Mouse (Mus musculus) retina, postnatal 7 days (tissue): Measurements from ENCODE around the gene Fancg.

Experiments
- DNase-seq: peaks from one replicate; pipeline ENCODE4 v3.0.0-alpha.2; 2012; ENCODE audit warnings: low read depth, low spot score

Gene Fancg

DNA sequence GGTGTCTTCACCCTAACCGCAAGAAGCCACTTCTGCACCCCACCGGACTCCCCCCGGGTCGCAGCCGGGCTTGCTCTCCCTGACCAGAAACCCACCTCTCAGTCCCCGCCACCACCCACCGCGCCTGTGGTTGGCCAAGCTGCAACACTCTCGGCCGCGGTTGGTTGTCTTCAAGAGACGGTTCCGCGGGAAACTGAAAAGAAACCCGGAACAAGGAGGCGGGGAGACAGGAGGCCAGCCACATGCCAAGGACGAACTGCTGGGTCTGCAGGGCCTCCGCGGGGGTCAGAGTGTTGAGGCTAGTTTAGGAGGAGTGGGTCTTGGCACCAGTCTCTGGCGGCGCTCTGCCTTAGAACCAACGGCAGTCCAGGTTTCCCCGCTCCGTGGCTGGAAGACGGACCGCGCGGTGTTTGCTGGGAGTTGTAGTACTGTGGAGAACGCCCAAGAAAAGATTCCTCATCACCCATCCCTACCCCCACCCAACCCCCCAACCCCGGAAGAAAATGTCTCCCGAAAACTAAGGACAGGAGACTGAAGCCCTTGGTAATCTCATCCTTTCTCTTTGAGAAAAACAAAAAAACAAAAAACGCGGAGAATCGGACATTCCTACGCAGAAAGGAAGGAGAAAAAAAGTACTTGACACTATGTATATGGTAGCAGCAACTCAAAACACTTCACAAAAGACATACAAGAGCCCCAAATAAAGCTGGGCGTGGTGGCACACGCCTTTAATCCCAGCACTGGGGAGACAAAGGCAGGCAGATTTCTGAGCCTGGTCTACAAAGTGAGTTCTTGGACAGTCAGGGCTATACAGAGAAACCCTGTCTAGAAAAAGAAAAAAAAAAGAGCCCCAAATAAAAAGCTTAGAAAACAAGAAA is at the start of gene Fancg:
Gene Fancg (minus strand): TSS at position 346 of the 878 bp plus-strand sequence.
- peak; percentile 49 for DNase-seq

DNA sequence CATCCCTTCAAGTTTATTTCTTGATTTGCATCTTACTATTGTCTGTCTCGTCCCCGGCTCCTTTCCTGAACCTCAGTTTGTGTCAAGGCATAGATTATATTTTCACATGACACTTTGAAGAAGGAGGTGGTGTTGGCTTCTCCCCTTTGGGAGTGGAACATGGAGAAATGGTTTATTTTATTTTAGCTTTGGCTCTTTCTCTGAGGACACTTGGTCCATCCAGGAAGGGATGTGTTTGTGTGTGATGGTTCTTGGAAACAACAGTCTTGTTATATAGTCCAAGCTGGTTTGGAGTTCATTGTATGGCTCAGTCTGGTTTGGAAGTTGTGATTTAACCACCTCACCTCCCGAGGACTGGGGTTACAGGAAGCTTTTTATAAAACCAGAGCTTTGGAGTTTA is 49.4 kb upstream of the Fancg start:
- DNase-seq, result no peak

DNA sequence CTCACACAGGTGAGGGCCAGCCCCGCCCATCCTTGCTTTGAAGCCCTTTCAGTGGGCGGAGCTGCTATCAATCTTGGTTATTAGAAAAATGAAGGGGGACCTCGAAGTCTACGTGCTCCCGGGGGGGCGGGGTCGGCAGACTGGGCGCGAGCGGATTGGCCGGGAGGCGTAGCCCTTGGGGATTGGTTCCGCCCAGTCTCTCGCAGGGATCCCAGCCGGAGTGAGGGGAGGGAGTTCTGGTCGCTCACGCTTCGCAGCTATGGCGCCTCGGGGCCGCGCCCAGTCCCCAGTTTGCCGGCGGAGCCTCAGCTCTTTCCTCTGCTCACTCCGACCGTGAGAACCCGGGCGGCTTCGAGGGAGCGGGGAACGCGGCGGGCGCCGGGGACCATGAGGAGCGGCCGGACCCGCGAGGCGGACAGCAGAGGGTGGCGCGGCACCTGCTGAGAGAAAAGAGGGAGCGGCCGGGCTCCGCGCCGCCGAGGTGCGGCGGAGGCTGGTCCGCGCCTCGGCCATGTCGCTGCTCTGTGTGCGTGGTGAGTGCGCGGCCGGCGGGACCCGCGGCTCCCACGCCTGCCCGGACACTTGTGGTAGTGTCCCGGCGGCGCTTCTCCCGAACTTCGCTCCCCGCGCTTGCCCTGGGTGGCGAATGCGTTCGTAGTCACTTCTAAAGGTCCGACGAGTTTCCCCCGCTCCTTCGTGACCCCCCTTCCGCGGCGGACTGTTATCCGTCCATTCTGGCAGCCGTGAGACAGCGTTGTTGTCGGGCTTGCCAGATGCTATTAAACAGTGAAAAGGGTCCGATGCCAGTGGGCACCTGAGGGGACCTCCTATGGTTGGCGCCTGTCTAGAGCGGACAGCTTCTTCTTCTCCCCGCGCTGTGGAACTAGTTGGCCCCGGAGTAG is 48.7 kb upstream of the Fancg start, which contains the start of gene Unc13b:
Gene Unc13b (plus strand): TSS at position 201 of the 902 bp plus-strand sequence.
- DNase-seq, result peak; percentile 90

DNA sequence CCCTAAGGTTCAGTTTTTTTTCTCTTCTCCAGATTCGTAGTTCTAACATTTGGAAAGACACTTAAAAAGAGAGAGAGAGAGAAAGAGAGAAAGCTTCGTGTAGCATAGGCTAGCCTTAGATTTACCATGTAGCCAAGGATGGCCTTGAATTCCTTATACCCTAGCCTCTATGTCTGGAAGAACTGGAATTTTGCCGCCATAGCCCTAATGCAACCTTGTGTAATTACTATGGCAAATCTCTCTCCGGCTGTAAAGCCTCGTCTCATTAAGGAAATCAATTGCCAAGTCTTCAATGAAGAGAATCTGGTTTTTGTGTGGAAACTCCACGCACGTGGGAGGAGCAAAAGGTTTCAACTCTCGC is 48.1 kb upstream of the Fancg start:
- no peak for DNase-seq

DNA sequence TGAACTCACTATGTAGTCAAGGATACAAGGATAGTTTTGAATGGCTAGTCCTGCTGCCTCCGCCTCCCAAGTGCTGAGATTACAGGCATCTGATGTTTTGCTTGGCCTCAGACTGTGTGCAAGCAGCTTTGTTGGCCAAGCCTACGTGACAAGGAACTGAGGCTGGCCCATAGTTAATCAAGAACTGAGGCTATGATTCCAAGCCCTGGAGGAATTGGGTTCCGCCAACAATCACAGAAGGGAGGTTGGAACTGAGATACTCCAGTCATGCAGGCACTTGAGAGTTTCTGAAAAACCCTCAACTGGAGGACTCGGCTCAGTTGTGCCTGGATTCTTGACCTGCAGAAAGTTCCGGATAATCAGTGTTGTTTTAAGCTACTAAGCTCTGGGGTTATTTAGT is 47.3 kb upstream of the Fancg start:
- DNase-seq, result no peak

DNA sequence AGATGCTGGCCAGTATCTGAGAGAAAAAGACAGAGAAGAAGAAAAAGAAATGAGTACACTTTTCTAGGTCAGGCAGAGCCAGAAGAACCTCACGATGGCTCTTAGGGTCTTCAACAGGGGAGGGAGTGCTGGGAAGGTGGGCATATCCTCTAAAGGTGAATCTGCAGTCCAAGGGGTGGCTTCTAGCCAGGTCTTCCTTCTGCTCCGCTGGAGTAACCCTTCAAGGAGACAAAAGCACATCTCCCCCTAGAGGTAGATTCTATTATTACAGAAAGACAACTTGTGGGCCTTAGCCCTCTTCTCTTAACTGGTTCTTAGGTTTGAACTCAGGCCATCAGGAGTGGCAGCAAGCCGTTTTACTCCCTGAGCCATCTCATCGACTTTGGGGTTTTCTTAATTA is 42.3 kb upstream of the Fancg start:
- no peak for DNase-seq

DNA sequence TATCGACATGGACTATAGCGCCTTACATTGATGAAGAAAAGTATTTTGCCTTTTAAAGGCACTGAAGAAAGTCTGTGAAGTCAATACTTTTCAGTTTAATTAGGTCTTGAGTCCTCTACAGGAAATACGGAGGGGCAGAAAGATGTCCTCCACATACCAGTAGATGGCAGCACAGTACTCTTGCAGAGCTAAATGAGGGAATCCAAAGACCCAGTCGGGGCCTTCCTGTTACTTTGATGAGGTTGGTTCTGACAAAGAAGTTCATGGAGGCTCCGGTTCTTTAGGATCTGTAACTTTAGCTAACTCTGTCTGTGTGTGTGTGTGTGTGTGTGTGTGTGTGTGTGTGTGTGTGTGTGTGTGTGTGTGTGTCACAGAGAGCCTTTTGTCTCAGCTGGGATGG is 36.9 kb upstream of the Fancg start:
- peak; percentile 77 for DNase-seq

DNA sequence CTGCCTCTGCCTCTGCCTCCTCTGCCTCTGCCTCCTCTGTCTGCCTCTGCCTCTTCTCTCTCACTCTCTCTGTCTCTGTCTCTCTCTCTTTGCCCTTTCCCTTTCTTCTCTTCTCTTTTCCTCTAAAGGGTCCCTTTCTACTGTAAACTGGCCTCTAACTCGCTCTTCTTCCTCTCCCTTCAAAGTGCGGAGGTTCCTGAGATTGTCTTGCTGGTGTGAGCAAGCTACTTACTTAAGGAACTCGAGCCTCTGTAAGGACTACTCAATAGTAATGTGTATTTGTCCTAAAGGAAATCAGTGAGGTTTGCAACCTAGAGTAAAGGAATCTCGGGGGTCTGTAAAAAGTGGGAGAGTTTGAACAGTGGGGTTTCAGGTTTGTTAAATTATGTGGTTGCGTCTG is 36.3 kb upstream of the Fancg start:
- no peak for DNase-seq

DNA sequence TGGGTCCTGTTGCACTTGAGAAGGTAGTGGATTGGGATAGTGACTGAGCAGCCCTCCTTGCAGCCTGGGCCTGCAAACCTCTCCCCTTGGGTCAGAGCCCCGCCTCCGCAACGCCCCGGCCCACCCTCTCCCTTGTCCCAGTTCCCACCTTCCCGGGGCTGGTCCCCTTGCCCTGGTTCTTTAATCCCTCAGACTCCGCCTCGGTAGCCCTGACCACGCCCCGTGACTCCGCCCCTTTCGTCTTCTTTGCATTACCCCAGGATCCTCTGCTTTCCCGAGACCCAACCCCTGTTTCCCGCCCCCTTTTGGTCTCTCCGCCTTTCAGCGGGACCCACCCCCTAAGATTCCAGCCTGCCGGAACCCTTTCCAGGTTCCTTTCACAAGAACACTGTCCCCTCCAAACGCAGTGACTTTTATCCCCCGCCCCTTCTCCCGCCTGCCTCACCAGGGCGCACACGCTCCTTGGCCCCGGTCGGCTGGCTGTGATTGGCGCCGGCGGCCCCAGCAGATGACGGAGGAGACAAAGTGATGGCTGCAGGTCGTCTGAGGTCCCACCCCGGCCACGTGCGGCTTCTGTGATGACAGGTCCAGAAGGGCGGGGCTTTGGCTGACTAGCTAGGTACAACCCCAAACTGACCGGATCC is 35.5 kb upstream of the Fancg start, which contains the start of gene Fam214b:
Gene Fam214b (minus strand): TSS at position 562 of the 644 bp plus-strand sequence.
- DNase-seq, result peak; percentile 92

DNA sequence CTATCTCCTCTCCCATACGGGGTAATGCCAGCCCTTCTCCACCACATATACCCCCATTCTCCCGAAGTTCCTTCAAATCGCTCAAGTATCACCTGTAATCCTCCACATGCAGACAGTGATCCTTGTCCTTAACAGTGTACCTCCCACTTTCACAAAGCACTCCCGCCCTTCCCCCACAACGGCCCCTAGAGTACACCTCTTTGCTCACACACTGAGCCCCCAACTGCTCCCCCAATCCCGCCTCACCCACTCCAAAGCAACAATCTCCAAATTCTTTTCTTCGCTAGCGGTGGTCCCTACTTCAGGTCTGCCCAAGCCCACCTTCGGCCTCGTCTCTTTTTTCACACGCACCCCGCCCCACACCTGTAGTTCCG is 35.0 kb upstream of the Fancg start:
- DNase-seq, result no peak

DNA sequence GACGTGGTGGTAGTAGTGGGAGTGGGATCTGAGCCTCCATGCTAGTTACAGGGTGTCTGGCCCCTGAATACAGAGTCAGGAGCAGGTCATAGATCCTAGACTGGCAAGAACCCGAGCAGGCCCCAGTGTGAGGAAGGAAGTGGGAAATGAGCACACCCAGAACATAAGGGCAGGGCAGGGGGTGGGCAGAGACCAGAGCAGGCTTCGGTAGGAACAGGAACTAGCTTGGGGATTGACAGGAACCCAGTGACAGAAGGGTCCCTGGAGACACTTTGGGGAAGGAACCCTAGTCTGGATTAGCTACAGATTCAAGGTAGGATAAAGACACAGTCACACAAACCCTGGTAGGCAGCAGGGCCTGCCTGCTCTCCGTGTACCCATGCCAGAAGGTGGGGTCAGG is 34.4 kb upstream of the Fancg start:
- no peak for DNase-seq

DNA sequence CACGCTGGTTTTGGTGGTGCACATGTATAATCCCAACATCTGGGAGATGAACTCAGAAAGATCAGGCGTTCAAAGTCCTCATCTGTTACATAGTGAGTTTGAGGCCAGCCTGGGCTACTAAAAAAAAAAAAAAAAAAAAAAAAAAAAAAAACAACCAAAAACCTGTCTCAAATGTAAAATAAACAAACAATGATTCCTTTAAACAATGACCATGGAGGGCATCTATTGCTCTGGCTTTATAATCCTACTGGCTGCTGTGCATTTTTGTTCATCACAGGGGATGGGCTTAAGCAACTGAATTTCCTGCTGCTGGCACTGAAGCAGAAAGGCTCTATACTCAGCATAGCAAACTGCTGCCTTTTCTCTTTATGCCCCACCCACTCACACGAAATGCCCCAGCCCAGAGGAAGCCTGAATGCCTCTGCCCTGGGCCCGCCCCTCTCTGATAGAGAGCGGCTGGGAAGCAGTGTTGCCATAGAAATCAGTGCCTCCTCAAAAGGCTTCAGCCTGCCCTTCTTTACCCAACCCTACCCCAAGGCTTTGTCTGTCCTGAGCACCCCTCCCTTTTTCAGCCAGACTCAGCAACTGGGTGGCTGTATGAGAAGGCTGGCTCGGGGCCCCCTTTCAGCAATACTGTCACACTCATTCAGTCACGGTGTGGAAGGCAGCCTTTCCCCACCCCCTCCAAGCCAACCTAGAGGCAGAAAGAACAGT is 33.5 kb upstream of the Fancg start:
- no peak for DNase-seq

DNA sequence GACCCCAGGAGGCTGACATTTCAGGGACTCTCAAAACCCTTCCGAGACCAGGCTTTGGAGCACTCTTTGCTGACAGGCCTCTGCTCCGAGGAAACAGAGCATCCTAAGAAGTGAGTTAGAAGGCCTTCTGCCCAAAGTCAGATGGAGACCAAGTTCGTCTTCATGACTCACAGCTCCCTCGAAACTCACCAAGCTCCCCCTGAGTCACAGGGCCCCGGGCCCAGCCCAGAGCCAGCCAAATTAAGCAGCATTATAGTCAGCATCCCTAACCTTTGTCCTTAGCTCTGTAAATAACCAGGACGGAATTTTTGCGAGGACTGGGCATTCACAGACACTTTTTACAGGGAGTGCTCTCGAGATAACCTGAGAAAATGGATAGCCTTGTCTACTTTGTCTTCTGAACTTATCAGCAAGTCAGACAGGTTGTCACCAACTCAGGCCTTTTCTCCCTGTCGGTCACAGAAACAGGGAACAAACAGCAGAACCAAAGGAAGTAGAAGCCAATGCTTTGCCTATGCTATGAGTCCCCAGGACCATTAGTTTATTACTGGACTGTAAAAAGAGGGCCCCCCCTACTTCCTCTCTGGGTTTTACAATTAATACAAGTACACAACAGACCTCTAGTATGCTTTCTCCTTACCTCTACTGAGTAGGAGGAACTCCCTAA is 30.7 kb upstream of the Fancg start:
- no peak for DNase-seq

DNA sequence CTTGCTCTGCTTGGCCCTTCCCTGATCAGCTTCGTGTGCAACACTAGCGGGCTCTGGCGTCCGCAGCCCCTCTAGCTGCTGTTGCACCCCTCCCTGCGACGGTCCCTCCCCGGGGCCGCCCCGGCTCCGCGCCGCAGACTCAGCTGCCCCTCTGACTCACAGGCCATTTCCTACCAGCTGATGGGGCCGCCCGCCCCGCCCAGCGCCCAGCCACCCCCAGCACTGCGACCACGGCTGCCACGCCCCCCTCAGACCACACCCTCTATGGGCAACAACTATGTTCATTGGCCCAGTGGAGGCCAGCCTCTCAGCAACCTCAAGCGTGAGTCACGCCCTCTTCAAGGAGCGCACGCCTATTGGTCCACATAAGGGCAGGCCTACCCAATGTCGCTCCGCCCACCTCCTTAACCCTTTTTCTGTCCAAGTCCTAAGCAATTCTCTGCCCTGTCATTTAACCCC is 29.8 kb upstream of the Fancg start:
- DNase-seq, result peak; percentile 90

DNA sequence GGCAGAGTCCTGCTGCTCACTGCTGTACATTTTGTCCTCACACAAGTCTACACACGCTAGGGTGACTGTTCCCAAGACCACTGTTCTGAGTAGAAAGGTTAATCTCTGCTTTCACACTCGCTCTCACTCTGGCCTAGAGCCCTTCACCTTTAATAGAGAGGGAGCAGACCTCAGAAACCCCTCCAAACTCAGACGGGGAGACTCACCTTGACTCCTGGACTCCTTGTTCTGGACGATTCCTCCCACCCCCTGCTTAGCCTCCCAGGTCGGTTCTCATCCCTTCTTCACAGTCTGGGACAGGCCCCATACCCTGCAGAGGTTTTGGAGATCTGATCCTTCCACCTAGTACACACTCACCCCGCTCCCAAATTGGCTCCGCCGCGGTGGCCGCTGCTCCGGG is 29.3 kb upstream of the Fancg start:
- no peak for DNase-seq

DNA sequence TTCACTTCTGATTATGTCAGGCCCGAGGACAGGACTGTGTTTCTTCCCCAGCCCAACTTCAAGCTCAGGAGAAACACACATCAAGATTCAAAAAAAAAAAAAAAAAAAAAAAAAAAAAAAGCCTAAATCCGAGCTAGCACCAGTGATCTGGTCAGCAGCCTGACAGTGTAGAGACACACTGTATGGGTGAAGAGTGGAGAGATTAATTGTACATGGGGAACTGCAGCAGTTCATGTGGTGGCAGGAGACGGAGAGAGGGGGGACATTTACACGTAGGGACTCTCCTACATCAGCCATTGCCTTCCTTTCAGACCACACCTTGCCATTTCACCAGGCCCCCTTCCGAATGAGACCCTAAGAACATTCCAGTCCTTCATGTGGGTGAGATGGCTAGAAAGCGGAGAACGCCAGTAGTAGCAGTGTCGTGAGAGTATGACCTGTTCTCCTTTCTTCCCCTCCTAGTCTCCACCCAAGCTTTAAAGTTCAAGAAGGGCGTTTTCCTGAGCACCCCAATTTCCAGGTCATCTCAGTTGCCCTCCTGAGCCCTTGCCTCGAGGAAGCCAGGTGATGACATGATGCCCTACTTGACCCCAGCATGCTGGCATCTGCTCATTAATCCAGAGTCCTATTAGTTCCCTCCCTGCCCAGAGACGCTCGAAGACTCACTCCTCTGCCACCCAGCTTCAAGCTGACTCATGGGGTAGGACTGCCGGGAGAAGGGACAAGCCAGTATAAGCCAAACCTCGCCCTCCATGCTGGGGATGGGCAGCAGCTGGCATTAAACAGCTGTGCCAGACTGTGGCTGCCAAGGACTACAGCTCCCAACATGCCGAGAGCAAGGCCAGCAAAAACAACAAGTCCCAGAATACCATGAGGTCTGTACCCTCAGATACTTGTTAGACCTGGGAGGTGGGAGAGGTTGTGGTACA is 28.5 kb upstream of the Fancg start:
- DNase-seq, result no peak

DNA sequence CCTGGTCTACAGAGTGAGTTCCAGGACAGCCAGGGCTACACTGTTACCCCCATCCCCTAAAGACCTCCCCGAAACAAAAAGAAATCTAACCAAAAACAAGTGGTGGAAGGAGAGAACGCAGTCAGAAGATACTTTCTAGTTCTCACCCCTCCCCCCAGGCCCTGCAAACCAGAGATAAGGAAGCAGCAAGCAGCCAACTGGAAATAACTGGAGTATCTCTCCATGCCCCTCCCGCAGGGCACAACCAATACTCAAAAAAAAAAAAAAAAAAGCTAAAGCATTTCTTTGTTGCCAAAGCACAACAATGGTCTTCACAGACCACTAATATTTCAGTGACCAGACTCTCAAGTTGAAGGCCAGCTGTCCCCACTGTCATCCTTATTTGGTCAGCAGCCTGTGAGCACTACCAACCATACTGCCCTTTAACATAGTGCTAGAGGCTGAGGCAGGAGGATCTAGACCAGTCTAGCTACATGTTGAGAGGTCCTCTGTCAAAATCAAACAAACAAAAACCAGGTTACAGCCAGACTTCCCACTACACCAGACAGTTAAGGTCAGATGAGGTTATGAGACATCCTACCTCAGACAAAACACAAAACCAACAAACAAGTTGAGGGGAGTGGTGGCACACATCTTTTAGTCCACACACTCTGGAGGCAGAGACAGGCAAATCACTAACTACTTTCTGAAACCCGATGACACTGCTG is 27.7 kb upstream of the Fancg start:
- no peak for DNase-seq

DNA sequence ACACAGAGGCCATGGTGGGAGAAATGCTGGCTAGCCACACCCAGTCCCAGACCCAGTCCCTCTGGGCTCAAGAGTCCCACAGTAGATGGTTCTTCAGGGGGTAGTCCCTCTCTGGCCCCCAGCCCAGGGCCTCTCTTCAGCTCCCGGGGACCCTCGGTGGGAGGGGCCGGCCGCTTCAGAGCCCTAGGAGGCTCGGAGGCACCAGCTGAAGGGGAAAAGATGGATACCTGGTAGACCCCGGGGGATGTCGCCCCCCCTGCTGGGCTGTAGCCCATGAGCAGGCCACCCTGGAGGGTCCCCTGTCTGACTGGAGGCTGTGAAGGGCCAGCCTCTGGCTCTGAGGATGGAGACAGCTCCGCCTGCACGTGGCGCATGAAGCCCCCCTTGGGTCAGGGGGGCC is 26.1 kb upstream of the Fancg start:
- DNase-seq, result no peak

DNA sequence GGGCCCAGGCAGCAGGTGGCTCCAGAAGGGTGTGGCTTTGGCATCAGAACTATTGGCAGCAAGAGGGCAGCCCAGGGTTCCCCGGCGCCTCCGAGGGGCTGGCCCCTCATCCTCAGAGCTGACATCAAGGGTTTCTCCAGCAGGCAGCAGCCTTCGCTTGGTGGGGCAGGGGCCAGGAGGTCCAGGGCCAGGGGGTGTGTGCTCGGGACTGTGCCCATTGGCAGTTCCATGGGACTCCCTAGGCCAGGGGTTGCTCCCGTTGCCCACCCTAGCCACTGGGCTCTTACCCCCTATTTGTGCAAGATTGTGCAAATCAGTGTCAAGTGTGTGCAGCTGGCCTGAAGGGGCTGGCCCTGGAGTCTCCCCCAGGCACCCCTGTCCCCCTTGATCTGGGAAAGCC is 25.5 kb upstream of the Fancg start:
- DNase-seq, result no peak
